Mouse (Mus musculus) neural tube, embryonic 14.5 days (tissue): ENCODE results near the gene Ganc. TPM values are rescaled to one million over a fixed set of nuclear protein-coding genes. Genes with fewer than 3 reads are reported as not detected.

Experiments
- ATAC-seq: fragments of 200-750 bp; cut with Nextera tagmentation; 2 replicates; pipeline ENCODE4 v1.8.0; 2017; ENCODE audit warnings: low read depth, mild to moderate bottlenecking, moderate TSS enrichment, moderate library complexity
- H3K27ac ChIP-seq: fragments of 300-500 bp; sonication (generic); 2 replicates; pipeline ENCODE4 v1.5.1; 2014; ENCODE audit warnings: low read depth, mild to moderate bottlenecking, control low read depth, low read length, moderate library complexity, mixed read lengths
- H3K27me3 ChIP-seq: fragments of 300-500 bp; sonication (generic); 2 replicates; pipeline ENCODE4 v1.6.1; 2014; ENCODE audit warnings: low read length; ENCODE audit not compliant: control insufficient read depth, insufficient read depth
- H3K36me3 ChIP-seq: fragments of 300-500 bp; sonication (generic); 2 replicates; pipeline ENCODE4 v1.6.1; 2014; ENCODE audit warnings: low read length, mixed read lengths; ENCODE audit not compliant: control insufficient read depth, insufficient read depth
- H3K4me1 ChIP-seq: fragments of 300-500 bp; sonication (generic); 2 replicates; pipeline ENCODE4 v1.6.1; 2014; ENCODE audit warnings: low read length; ENCODE audit not compliant: control insufficient read depth, insufficient read depth
- H3K4me2 ChIP-seq: fragments of 300-500 bp; sonication (generic); 2 replicates; pipeline ENCODE4 v1.6.1; 2014; ENCODE audit warnings: mild to moderate bottlenecking, low read depth, low read length, control low read depth
- H3K4me3 ChIP-seq: fragments of 300-500 bp; sonication (generic); 2 replicates; pipeline ENCODE4 v1.5.1; 2014; ENCODE audit warnings: low read depth, low read length, control low read depth, mixed read lengths
- H3K9ac ChIP-seq: fragments of 300-500 bp; sonication (generic); replicated peaks from 2 replicates; pipeline ENCODE4 v1.6.1; 2014; ENCODE audit warnings: low read depth, mild to moderate bottlenecking, control low read depth, low read length, mixed read lengths
- H3K9me3 ChIP-seq: fragments of 300-500 bp; sonication (generic); 2 replicates; pipeline ENCODE4 v1.6.1; 2016; ENCODE audit warnings: low read length; ENCODE audit not compliant: control insufficient read depth
- WGBS: fragments of 180-500 bp; shearing (Covaris S2); extraction: QIAGEN DNeasy Blood & Tissue Kit; methylation state at CpG from one replicate; pipeline ENCODE4 v1.1.7; 2014; 5-methylcytosine and 5-hydroxymethylcytosine counted together
- polyA plus RNA-seq: library from polyadenylated mRNA; unstranded; fragments of >200 nt; fragmentation: Nextera tagmentation; extraction: Ambion mirVana; gene quantifications from 2 replicates; pipeline ENCODE4 v1.2.1, GENCODE M21; 2014

The Ganc gene
- polyA plus RNA-seq, 1 experiment from 2014 or later: 10.7 TPM

GRCm38 (mm10) chr2:120463328-120463727 lies 59.6 kb downstream of the Ganc start:
- Histone ChIP-seq H3K36me3 (no peaks in the 10 kb centered on the region), H3K27ac (no peak overlapping the region), H3K27me3 (no peaks in the 10 kb centered on the region), H3K9ac (no peak overlapping the region), H3K9me3 (no peaks in the 10 kb centered on the region), H3K4me3 (no peak overlapping the region), H3K4me2 (no peak overlapping the region), H3K4me1 (no peaks in the 10 kb centered on the region)
- WGBS: 92% methylated on average over 7 of the region's 7 CpGs
- ATAC-seq: no peak

- 75% methylated on average over 8 of the region's 8 CpGs for WGBS
These were observed 60.4 kb downstream of the Ganc start for GRCm38 (mm10) chr2:120464091-120464490.

GRCm38 (mm10) chr2:120464732-120465396 lies 61.2 kb downstream of the Ganc start:
- Histone ChIP-seq H3K27ac (no peak overlapping the region), H3K4me2 (no peak overlapping the region), H3K4me1 (no peaks in the 10 kb centered on the region), H3K9me3 (no peaks in the 10 kb centered on the region), H3K36me3 (no peaks in the 10 kb centered on the region), H3K9ac (no peak overlapping the region), H3K4me3 (no peak overlapping the region), H3K27me3 (no peaks in the 10 kb centered on the region)
- WGBS: 94% methylated on average over 2 of the region's 2 CpGs
- ATAC-seq: no peak

More at GRCm38 (mm10) chr2:120464091-120464490, 60.4 kb downstream of the Ganc start:
- no peaks in the 10 kb centered on the region for H3K4me1 ChIP-seq
- H3K9me3 ChIP-seq: no peaks in the 10 kb centered on the region
- no peak for ATAC-seq
- H3K27me3 ChIP-seq: no peaks in the 10 kb centered on the region
- no peak overlapping the region for H3K4me3 ChIP-seq
- H3K36me3 ChIP-seq: no peaks in the 10 kb centered on the region
- no peak overlapping the region for H3K27ac ChIP-seq
- no peak overlapping the region for H3K9ac ChIP-seq
- H3K4me2 ChIP-seq: no peak overlapping the region

- WGBS: 86% methylated on average over 5 of the region's 5 CpGs
- ATAC-seq: no peak
- H3K27ac ChIP-seq: no peak overlapping the region
These were observed 61.7 kb downstream of the Ganc start for GRCm38 (mm10) chr2:120465397-120465785.

GRCm38 (mm10) chr2:120468011-120468410 lies 64.3 kb downstream of the Ganc start:
- no peak overlapping the region for H3K9ac ChIP-seq
- no peaks in the 10 kb centered on the region for H3K4me1 ChIP-seq
- H3K27ac ChIP-seq: no peak overlapping the region
- no peaks in the 10 kb centered on the region for H3K27me3 ChIP-seq
- no peak for ATAC-seq
- no peak overlapping the region for H3K4me3 ChIP-seq
- no peaks in the 10 kb centered on the region for H3K36me3 ChIP-seq
- H3K9me3 ChIP-seq: no peaks in the 10 kb centered on the region
- H3K4me2 ChIP-seq: no peak overlapping the region

More at GRCm38 (mm10) chr2:120465397-120465785, 61.7 kb downstream of the Ganc start:
- no peaks in the 10 kb centered on the region for H3K9me3 ChIP-seq
- no peak overlapping the region for H3K4me3 ChIP-seq
- no peak overlapping the region for H3K4me2 ChIP-seq
- no peak overlapping the region for H3K9ac ChIP-seq
- no peaks in the 10 kb centered on the region for H3K27me3 ChIP-seq
- H3K36me3 ChIP-seq: no peaks in the 10 kb centered on the region
- H3K4me1 ChIP-seq: no peaks in the 10 kb centered on the region

- Histone ChIP-seq H3K4me1 (no peaks in the 10 kb centered on the region), H3K4me3 (no peak overlapping the region), H3K9me3 (no peaks in the 10 kb centered on the region), H3K36me3 (no peaks in the 10 kb centered on the region), H3K27ac (no peak overlapping the region), H3K4me2 (no peak overlapping the region), H3K9ac (no peak overlapping the region), H3K27me3 (no peaks in the 10 kb centered on the region)
- WGBS: 98% methylated on average over 3 of the region's 3 CpGs
- ATAC-seq: no peak
These were observed 65.5 kb downstream of the Ganc start for GRCm38 (mm10) chr2:120469220-120469619.

GRCm38 (mm10) chr2:120469715-120470114 lies 66.0 kb downstream of the Ganc start:
- Histone ChIP-seq H3K4me3 (no peak overlapping the region), H3K27ac (no peak overlapping the region), H3K9ac (no peak overlapping the region), H3K4me2 (no peak overlapping the region), H3K36me3 (no peaks in the 10 kb centered on the region), H3K4me1 (no peaks in the 10 kb centered on the region), H3K27me3 (no peaks in the 10 kb centered on the region), H3K9me3 (no peaks in the 10 kb centered on the region)
- no peak for ATAC-seq
- 91% methylated on average over 10 of the region's 10 CpGs for WGBS

GRCm38 (mm10) chr2:120470856-120471255 lies 67.2 kb downstream of the Ganc start:
- Histone ChIP-seq H3K9me3 (no peaks in the 10 kb centered on the region), H3K4me2 (no peak overlapping the region), H3K27ac (no peak overlapping the region), H3K36me3 (no peaks in the 10 kb centered on the region), H3K4me1 (no peaks in the 10 kb centered on the region), H3K27me3 (no peaks in the 10 kb centered on the region), H3K9ac (no peak overlapping the region), H3K4me3 (no peak overlapping the region)
- no peak for ATAC-seq
- 75% methylated on average over 4 of the region's 4 CpGs for WGBS

GRCm38 (mm10) chr2:120476277-120477087 lies 72.8 kb downstream of the Ganc start:
- Histone ChIP-seq H3K4me2 (no peak overlapping the region), H3K4me1 (no peaks in the 10 kb centered on the region), H3K9ac (no peak overlapping the region), H3K36me3 (no peaks in the 10 kb centered on the region), H3K9me3 (no peaks in the 10 kb centered on the region), H3K27ac (no peak overlapping the region), H3K27me3 (no peaks in the 10 kb centered on the region), H3K4me3 (no peak overlapping the region)
- 69% methylated on average over 13 of the region's 13 CpGs for WGBS
- no peak for ATAC-seq
